Mouse (Mus musculus) adrenal gland, adult 18-20 months (tissue): Measurements from ENCODE around the gene Srprb. TPM values are rescaled to one million over a fixed set of nuclear protein-coding genes. Genes with fewer than 3 reads are reported as not detected.

Experiments used
- DNase-seq, 2 experiments: peaks; one replicate each; pipeline ENCODE4 v3.0.0; 2021 to 2022; ENCODE audit warnings: low spot score in 2 of 2
- total RNA-seq, 2 experiments: library from RNA; stranded (reverse); gene quantifications; 1 replicate in 1 of 2; 2 replicates in 1 of 2; pipeline ENCODE4 v1.2.3; 2021

Srprb gene
- total RNA-seq, 2 experiments from 2014 or later = 34.3 to 50.9 TPM

DNA sequence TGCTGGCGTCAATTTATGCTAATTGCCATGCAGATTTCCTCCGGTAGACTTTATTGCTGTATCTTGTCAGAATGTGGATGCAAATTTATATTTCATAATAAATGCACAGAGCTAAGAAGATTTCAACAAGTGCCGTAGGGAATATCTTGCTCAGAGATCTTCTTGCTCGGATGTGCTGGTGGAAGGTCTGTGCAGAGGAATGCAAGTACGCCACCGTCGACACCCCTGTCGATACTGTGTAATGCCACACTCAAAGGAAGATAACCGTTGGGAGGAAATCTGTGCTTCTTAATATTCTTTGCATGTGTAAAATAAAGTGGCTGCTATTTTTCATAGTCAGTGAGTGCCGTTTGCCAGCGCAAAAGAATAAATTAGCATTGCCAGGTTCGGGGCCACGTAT, 54.8 kb downstream of the Srprb start:
- DNase-seq = no peak

DNA sequence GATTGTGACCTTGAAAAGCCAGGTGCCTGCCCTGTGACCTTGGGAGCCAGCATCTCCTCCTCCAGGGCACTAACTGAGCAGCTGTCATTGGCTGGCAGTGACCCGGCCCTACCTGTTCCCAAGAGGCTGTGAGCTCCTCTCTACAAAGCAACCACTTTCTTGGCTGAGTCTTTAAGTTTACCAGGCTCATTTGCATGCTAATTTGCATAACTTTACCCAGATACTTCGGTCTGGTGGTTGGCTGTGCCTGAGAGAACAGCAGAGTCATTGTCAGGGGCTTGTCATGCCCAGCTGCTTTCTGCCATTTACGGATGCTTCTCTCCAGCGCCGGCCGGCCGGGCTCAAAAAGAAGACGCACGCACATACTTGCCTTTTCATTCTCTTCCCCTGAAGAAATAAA, 55.2 kb downstream of the Srprb start:
- DNase-seq = no peak

DNA sequence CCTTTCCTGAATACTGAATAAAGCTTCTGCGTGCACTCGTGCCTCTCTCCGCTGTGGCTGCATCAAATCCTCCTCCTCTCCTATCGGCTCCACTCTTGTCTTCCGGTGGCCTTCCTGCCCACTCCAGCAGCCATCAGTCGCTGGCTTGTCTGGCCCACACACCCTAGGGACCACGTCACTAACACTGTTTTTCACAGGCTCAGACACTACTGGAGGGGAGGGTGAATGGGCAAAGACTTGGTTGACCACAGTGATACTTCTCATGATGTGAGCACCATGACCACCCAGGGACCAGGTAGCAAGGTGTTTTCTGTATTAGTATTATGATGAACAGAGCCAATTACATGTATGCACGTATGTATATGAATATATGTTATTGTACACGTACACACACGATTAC, 55.7 kb downstream of the Srprb start:
- DNase-seq = no peak

DNA sequence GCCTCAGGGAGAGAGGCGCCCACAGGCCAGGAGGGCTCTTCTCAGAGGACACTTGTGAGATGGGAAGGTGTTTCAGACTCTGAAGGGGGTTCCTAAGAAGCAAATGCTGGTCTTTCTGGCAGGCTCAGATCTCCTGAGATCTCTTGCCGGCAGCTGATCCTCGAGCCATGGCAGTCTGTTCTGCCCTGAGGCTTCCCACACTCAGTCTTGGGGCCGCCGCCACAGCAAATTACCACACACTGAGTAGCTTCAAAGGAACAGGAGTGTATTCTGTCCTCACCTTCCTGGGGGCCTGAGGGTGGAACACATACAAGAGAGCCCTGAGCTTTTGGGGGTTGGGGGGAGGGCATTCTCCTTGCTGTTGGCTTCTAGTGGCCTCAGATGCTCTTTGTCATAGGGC, 56.6 kb downstream of the Srprb start:
- DNase-seq = no peak

DNA sequence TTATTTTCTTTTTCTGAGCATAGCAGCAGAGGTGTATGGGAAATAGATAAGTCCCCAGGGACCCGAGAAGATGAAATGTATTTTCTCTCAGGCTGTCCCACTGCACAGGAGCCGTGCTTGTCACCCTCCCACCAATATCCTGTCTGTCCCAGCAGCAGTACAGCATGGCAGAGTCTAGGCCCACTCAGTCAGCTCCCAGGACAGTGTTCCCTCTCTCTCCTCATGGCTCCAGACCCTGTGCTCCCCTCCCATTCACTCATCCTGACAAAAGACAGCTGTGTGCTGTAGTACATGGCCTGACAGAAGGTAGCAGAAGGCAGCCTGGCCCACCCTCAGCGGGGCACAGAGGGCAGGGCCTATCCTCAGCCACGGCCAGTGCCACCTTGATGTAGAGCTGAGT, 58.1 kb downstream of the Srprb start:
- DNase-seq = no peak

DNA sequence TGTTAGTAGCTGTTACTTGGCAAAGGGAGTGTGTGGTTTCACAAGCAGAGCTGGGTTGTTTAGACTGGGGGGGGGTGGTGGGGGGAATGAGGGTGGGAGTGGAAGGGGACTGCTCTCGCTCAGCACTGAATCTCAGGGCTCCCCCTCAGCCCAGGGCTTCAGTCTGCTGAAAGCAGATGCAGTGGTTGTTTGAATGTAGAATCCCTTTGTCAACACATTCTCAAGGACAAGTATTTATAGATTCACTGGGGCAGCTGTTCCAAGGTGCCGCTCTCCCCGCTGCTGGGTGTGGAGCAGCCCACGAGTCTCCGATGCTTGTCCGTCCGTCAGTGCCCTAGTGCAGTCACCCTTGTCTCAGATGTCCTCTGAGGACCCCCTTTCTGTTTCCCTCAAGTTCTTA, 60.7 kb downstream of the Srprb start:
- no peak for DNase-seq

DNA sequence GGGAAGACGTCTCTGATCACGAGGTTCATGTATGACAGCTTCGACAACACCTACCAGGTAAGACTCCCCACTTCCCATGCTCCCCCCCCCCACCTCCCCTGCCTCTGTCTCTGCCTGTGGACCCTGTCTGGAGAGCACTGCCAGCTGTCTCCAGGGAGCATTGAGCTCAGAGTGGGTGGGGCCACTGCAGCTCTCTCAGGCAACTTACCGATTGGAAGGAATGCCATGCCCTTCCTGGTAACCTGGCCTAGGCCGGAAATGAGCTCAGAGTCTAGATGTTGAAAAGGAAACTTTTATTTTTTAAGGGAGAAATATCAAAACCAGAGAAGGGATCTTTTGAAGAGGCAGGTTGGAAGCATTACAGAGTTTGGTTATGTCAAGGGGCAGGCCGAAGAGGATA, 61.6 kb downstream of the Srprb start:
- DNase-seq = no peak

DNA sequence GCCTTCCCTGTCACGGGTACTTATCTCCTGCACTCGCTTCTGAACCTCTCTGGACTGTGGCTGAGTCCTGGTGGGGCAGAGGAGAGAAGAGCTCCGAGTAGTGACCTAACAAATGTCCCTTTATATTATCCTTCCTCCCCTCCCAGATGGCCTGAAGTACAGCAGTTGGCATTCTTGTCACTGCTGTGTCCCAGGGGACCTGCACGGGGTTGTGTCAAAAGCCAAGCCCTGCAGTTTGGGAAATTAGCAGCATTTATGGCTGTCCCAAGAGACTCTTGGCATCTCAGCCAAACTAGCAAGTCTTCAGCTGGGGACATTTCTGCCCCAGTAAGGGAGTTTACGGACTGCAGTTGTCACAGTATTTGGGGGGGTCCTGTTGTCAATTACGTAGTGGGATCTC, 62.5 kb downstream of the Srprb start:
- DNase-seq = no peak

Other genes starting within 250 kb of the Srprb start
- gene Slco2a1, start 213.4 kb downstream of the Srprb start, total RNA-seq = 1 to 10 TPM; 2.8 to 4.8 TPM
- gene Rab6b, start 90.3 kb downstream of the Srprb start, total RNA-seq = 1 to 10 TPM; 3.0 to 8.4 TPM
- 10 to 100 TPM; 17.9 to 18.4 TPM for gene Gm20425, start 28.2 kb upstream of the Srprb start, total RNA-seq
- gene Trf, start 28.3 kb upstream of the Srprb start, total RNA-seq = 100 to 1,000 TPM; 175 to 264 TPM
- not detected for gene 1300017J02Rik, start 102.9 kb upstream of the Srprb start, total RNA-seq
- 10 to 100 TPM; 17.7 to 29.2 TPM for gene Topbp1, start 103.1 kb upstream of the Srprb start, total RNA-seq
- 100 to 1,000 TPM; 156 to 299 TPM for gene Cdv3, start 163.7 kb upstream of the Srprb start, total RNA-seq